Mouse (Mus musculus) kidney, embryonic 14.5 days (tissue): Measurements from ENCODE around the gene Hist2h2aa1. TPM values are rescaled to one million over a fixed set of nuclear protein-coding genes. Genes with fewer than 3 reads are reported as not detected.

Experiments
- ATAC-seq: fragments of 200-750 bp; cut with Nextera tagmentation; 2 replicates; pipeline ENCODE4 v1.8.0; 2017; ENCODE audit warnings: moderate number of reproducible peaks, mild to moderate bottlenecking, moderate TSS enrichment, moderate library complexity; ENCODE audit not compliant: low FRiP score, low TSS enrichment
- H3K27ac ChIP-seq: fragments of 300-500 bp; sonication (generic); 2 replicates; pipeline ENCODE4 v1.5.1; 2014; ENCODE audit warnings: low read depth, mild to moderate bottlenecking, low read length, moderate library complexity, mixed read lengths
- H3K27me3 ChIP-seq: fragments of 300-500 bp; sonication (generic); 2 replicates; pipeline ENCODE4 v1.6.1; 2014; ENCODE audit warnings: mild to moderate bottlenecking, low read length; ENCODE audit not compliant: control insufficient read depth, insufficient read depth
- H3K36me3 ChIP-seq: fragments of 300-500 bp; sonication (generic); 2 replicates; pipeline ENCODE4 v1.6.1; 2014; ENCODE audit warnings: low read length, mixed read lengths; ENCODE audit not compliant: control insufficient read depth, insufficient read depth
- H3K4me1 ChIP-seq: fragments of 300-500 bp; sonication (generic); 2 replicates; pipeline ENCODE4 v1.6.1; 2014; ENCODE audit warnings: low read length, mixed read lengths; ENCODE audit not compliant: control insufficient read depth, insufficient read depth
- H3K4me2 ChIP-seq: fragments of 300-500 bp; sonication (generic); replicated peaks from 2 replicates; pipeline ENCODE4 v1.6.1; 2014; ENCODE audit warnings: low read depth, mild to moderate bottlenecking, low read length
- H3K4me3 ChIP-seq: fragments of 300-500 bp; sonication (generic); 2 replicates; pipeline ENCODE4 v1.5.1; 2014; ENCODE audit warnings: mild to moderate bottlenecking, low read length
- H3K9ac ChIP-seq: fragments of 300-500 bp; sonication (generic); 2 replicates; pipeline ENCODE4 v1.6.1; 2014; ENCODE audit warnings: low read depth, mild to moderate bottlenecking, low read length, moderate library complexity
- H3K9me3 ChIP-seq: fragments of 300-500 bp; sonication (generic); 2 replicates; pipeline ENCODE4 v1.6.1; 2016; ENCODE audit warnings: low read length; ENCODE audit not compliant: control insufficient read depth
- WGBS: fragments of 180-500 bp; shearing (Covaris S2); extraction: QIAGEN DNeasy Blood & Tissue Kit; methylation state at CpG from one replicate; pipeline ENCODE4 v1.1.7; 2014; 5-methylcytosine and 5-hydroxymethylcytosine counted together
- polyA plus RNA-seq: library from polyadenylated mRNA; unstranded; fragments of >200 nt; fragmentation: Nextera tagmentation; extraction: Ambion mirVana; gene quantifications from 2 replicates; pipeline ENCODE4 v1.2.1, GENCODE M21; 2014

Hist2h2aa1 gene
- polyA plus RNA-seq, 1 experiment from 2014 or later = 20.3 TPM

DNA sequence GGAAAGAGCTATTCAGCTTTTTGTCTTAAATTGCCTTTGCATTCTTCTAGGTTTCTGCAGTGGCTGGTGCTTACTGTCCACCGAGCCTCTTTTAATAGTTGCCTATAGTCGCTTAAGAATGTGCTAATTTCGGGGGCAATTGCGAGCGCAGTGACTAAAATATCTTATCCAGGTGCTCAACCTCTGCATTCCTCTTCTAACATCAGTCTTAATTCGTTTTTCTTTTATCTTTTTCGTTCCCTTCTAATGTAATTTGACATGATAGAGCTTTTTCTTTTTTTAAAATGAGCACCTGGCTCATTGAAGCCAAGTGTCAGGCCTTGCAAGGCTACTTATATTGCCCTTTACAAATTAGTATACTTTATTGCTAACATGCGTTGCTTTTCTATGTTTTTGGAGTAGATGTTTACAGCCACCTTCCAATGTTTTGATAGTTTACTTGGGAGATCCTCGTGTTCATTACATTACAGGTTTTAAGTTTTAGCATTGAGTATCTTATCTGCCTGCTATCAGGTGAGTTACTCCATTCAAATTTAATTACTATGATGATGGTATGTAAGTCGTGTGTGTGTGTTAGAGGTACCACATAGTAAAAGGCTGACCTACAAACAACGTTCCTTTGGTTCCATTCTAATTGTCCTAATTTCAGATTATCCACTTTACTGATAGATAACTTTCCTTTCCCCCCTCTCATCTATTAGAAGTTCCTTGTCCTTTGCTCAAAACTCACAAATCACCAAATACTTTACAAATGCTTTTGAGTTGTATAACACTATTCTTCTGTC lies 2.3 kb downstream of the Hist2h2aa1 start:
- ATAC-seq = no peak
- no peaks in the 10 kb centered on the region for H3K36me3 ChIP-seq
- WGBS = 4% methylated on average over 11 of the region's 11 CpGs
- no peaks in the 10 kb centered on the region for H3K9me3 ChIP-seq
- peaks cover 22% of the 10 kb centered on the region for H3K4me1 ChIP-seq
- H3K4me3 ChIP-seq = peak overlapping the region; percentile 53
- H3K4me2 ChIP-seq = peak overlapping the region; percentile 50
- no peaks in the 10 kb centered on the region for H3K27me3 ChIP-seq
- H3K27ac ChIP-seq = peak overlapping the region; percentile 68
- H3K9ac ChIP-seq = peak overlapping the region; percentile 75

GRCm38 (mm10) chr3:96248141-96249033 lies 3.1 kb downstream of the Hist2h2aa1 start:
- Histone ChIP-seq H3K9ac (peak overlapping the region; percentile 75), H3K27ac (peak overlapping the region; percentile 55; the same call in 1 of the 2 replicates)
- WGBS = 41% methylated on average over 6 of the region's 6 CpGs

DNA sequence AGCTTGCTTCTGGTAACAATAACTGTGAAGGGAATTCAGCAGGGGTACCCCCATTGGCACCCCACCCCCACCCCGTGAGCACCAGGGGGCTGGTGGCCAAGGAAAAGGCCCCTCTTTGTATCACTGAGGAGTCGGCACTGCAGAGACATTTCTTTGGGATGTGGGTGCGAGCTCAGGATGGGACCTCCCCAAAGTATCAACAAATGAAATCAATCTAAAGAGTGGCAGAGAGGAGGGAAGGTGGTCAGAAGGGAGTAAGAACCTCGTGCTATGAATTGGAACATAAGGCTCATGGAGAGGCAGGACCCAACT lies 3.7 kb downstream of the Hist2h2aa1 start:
- no peaks in the 10 kb centered on the region for H3K27me3 ChIP-seq
- peak overlapping the region; percentile 55; the same call in 1 of the 2 replicates for H3K27ac ChIP-seq
- H3K4me2 ChIP-seq = peak overlapping the region; percentile 50
- H3K4me1 ChIP-seq = peaks cover 20% of the 10 kb centered on the region
- H3K9ac ChIP-seq = 0 out of 2 replicates have a peak overlapping the region, but pooled peaks have one; percentile 75
- H3K9me3 ChIP-seq = no peaks in the 10 kb centered on the region
- ATAC-seq = no peak
- no peaks in the 10 kb centered on the region for H3K36me3 ChIP-seq
- H3K4me3 ChIP-seq = no peak overlapping the region
- WGBS = 70% methylated on average over 4 of the region's 4 CpGs

More at GRCm38 (mm10) chr3:96248141-96249033, 3.1 kb downstream of the Hist2h2aa1 start:
- peaks cover 22% of the 10 kb centered on the region for H3K4me1 ChIP-seq
- no peak for ATAC-seq
- H3K4me3 ChIP-seq = peak overlapping the region; percentile 53
- peak overlapping the region; percentile 50 for H3K4me2 ChIP-seq
- no peaks in the 10 kb centered on the region for H3K36me3 ChIP-seq
- no peaks in the 10 kb centered on the region for H3K9me3 ChIP-seq
- no peaks in the 10 kb centered on the region for H3K27me3 ChIP-seq

DNA sequence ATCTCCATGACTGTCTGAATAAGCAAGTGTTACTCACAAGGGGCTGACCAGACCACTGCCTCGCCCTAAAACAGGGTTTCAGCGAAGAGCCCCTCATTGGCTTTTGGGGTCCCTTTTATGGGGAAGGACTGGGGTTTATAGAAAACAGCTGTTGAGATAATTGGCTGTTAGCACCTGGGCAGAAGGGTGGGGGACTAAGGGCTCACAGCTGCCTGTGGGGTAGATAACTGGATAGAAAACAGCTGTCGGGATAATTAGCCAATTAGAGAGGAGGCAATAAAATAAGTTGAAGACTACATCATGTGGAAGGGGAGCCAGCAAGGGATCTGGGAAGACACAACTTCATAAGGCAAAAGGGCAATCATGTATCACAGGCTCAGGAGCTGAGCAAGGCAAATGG lies 5.6 kb downstream of the Hist2h2aa1 start:
- Histone ChIP-seq H3K27me3 (no peaks in the 10 kb centered on the region), H3K36me3 (no peaks in the 10 kb centered on the region), H3K9ac (no peak overlapping the region; the same call in 1 of the 2 replicates), H3K27ac (no peak overlapping the region), H3K4me2 (no peak overlapping the region), H3K9me3 (no peaks in the 10 kb centered on the region), H3K4me3 (no peak overlapping the region), H3K4me1 (peaks cover 14% of the 10 kb centered on the region; the same call in 1 of the 2 replicates)
- WGBS = 60% methylated on average over 3 of the region's 3 CpGs
- no peak for ATAC-seq

DNA sequence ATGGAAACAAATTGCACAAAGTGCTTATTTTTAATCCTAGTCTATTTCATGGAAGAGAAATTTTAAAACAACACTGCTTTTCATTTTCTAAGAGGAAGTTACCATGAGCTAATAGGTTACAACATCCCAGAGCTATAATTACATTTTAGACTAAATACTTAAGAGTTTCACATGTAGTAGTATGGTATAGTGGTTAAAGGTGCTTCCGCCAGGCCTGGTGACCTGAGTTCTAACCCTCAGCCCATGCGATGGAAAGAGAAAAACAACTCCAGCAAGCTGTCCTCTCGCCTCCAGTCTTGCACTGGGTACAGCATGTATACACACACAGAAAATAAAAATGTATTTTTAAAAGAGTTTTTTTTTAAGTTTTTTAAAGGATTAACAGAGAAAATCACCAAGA lies 6.5 kb downstream of the Hist2h2aa1 start:
- Histone ChIP-seq H3K9ac (no peak overlapping the region), H3K4me3 (no peak overlapping the region), H3K27ac (no peak overlapping the region), H3K4me1 (peaks cover 14% of the 10 kb centered on the region; the same call in 1 of the 2 replicates), H3K36me3 (no peaks in the 10 kb centered on the region), H3K4me2 (no peak overlapping the region), H3K9me3 (no peaks in the 10 kb centered on the region), H3K27me3 (no peaks in the 10 kb centered on the region)
- ATAC-seq = no peak
- WGBS = 88% methylated on average over 3 of the region's 3 CpGs

DNA sequence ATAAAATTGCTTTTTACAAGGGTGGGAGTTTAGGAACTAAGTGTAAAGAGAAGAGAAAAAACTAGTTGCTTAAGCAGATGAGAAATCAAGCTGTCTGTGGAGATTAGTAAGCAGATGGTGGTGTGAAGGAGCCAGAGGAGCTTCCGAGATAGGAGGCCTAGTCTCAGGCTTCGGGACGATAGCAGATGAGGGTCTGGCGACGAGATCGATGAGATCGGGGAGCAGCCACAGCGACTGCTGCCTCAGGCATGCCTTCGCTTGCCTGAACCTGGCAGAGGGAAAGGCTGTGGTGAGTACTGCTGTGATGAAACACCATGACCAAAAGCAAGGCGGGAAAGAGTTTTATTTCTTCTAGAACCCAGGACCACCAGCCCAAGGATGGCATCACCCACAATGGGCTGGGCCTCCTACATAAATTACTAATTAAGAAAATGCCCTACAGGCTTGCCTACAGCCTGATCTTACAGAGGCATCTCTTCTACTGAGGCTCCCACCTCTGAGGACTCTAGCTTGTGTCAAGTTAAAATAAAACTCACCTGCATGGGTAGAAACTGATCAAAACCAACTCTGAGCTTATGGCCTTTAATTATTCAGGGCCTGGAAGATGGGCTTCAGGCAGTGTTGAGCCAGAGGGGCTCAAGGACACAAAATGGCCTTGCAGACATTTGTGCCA lies 9.5 kb downstream of the Hist2h2aa1 start:
- Histone ChIP-seq H3K9me3 (no peaks in the 10 kb centered on the region), H3K27ac (no peak overlapping the region), H3K27me3 (no peaks in the 10 kb centered on the region), H3K4me1 (no peaks in the 10 kb centered on the region), H3K4me3 (no peak overlapping the region), H3K36me3 (no peaks in the 10 kb centered on the region), H3K9ac (peak overlapping the region; percentile 28; the same call in 1 of the 2 replicates), H3K4me2 (no peak overlapping the region; the same call in 1 of the 2 replicates)
- ATAC-seq = 0 out of 2 replicates have a peak, but pooled peaks have one; percentile 26
- WGBS = 53% methylated on average over 10 of the region's 10 CpGs

DNA sequence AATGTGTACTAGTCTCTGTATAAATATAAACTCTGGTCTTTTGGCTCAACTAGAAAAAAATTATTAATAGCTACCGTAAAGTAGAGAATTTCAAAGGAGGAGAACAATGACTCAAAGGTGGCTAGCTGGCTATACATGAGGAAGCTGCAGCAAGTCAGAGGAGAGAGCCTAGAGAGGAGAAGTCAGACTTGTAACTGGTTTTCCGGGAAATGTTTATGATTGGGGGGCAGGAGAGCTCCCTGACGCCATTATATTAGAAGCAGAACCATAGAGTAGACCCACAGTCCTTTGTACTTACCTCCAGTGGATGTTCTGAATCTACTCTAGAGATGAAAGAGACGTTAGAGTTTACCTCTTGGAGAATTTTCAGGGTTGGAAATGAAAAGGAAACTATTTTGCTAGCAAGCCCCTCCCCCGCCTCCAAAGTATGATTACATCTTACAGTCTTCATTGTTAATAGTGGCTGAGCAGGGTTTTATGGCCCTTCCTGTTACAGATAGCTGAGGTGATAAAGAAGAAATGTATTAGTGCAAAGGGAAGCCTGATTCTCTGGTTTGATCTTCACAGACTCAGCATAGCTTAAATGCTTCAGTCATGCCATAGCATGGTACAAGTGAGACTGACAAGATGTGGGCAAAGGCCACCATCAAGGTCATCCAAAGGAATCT lies 10.8 kb downstream of the Hist2h2aa1 start:
- H3K4me1 ChIP-seq = no peaks in the 10 kb centered on the region
- no peaks in the 10 kb centered on the region for H3K9me3 ChIP-seq
- no peak overlapping the region for H3K4me3 ChIP-seq
- no peak overlapping the region for H3K9ac ChIP-seq
- 68% methylated on average over 5 of the region's 5 CpGs for WGBS
- no peak overlapping the region for H3K27ac ChIP-seq
- H3K4me2 ChIP-seq = no peak overlapping the region
- no peaks in the 10 kb centered on the region for H3K36me3 ChIP-seq
- no peaks in the 10 kb centered on the region for H3K27me3 ChIP-seq
- no peak for ATAC-seq

DNA sequence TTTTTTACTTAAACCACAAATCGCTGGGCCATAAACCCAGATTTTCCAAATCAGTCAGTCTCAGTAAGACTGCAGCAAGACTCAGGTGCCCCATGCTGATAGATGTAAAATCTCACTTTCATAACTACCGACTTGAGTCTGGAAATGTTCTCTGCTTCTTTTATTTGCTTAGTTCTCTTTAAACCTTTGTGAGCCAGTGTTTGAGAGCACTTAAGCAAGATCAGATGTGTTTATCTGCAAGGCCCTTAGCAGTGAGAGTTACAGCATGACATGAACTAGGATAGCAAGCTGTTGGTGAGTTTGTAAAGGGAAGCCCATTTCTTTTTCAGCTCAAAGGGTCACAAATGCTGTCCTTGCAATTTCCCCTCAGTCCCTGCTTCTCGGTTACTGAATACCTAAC lies 11.9 kb downstream of the Hist2h2aa1 start:
- Histone ChIP-seq H3K9ac (no peak overlapping the region), H3K4me2 (no peak overlapping the region), H3K27me3 (no peaks in the 10 kb centered on the region), H3K4me3 (no peak overlapping the region), H3K9me3 (no peaks in the 10 kb centered on the region), H3K27ac (no peak overlapping the region), H3K36me3 (no peaks in the 10 kb centered on the region), H3K4me1 (peaks cover 7% of the 10 kb centered on the region; the same call in 1 of the 2 replicates)
- no peak for ATAC-seq
- 85% methylated on average over 3 of the region's 3 CpGs for WGBS
